Mouse (Mus musculus): ENCODE measurements at regions not wholly inside any gene's neighbourhood (a gene's known extent, or its start where the extent isn't known, plus 50 kb on each side); places are given as distances from the start of the nearest gene placed in this dataset.

- TF ChIP-seq CTCF (IDR thresholded peaks at IDR 0.05; ENCODE audit: low read depth, low read length): no peak
- TF ChIP-seq POLR2A (IDR thresholded peaks at IDR 0.05; ENCODE audit: insufficient read depth, low read length): no peak
Observed at GRCm38 (mm10) chr13:46096416-46096815, 131.6 kb upstream of the Atxn1 start.

Data from ES-Bruce4 (cell line).